Mouse (Mus musculus): ENCODE measurements around the gene Phgr1. TPM values are rescaled to one million over a fixed set of nuclear protein-coding genes. Genes with fewer than 3 reads are reported as not detected.

The Phgr1 gene
- polyA plus RNA-seq, 1 experiment from 2014 or later = not detected

- no peaks in the 10 kb centered on the region for H3K9me3 ChIP-seq (replicated peaks)
- H3K4me3 ChIP-seq (replicated peaks) = no peak overlapping the region
- no peak for ATAC-seq (replicated peaks; ENCODE audit: low FRiP score)
- H3K4me1 ChIP-seq = peaks cover 11% of the 10 kb centered on the region
- no peak overlapping the region for H3K4me2 ChIP-seq
- 60% methylated on average over 3 of the region's 3 CpGs for WGBS
- no peak overlapping the region for H3K27ac ChIP-seq
- H3K27me3 ChIP-seq = peaks cover 60% of the 10 kb centered on the region
- no peak overlapping the region for H3K9ac ChIP-seq
- no peaks in the 10 kb centered on the region for H3K36me3 ChIP-seq
Observed at GRCm38 (mm10) chr2:118740341-118740740, 32.2 kb upstream of the Phgr1 start.

- Histone ChIP-seq H3K36me3 (no peaks in the 10 kb centered on the region), H3K4me3 (replicated peaks) (no peak overlapping the region), H3K9me3 (replicated peaks) (no peaks in the 10 kb centered on the region), H3K4me1 (peaks cover 12% of the 10 kb centered on the region), H3K4me2 (no peak overlapping the region), H3K27me3 (peaks cover 52% of the 10 kb centered on the region), H3K9ac (no peak overlapping the region), H3K27ac (no peak overlapping the region)
- 61% methylated on average over 9 of the region's 9 CpGs for WGBS
- ATAC-seq (replicated peaks; ENCODE audit: low FRiP score) = no peak
Observed at GRCm38 (mm10) chr2:118741183-118741582, 31.4 kb upstream of the Phgr1 start.

- no peak for ATAC-seq (replicated peaks; ENCODE audit: low FRiP score)
- Histone ChIP-seq H3K4me2 (no peak overlapping the region), H3K9ac (no peak overlapping the region), H3K27ac (no peak overlapping the region), H3K9me3 (replicated peaks) (no peaks in the 10 kb centered on the region), H3K27me3 (peaks cover 49% of the 10 kb centered on the region), H3K36me3 (no peaks in the 10 kb centered on the region), H3K4me1 (peaks cover 30% of the 10 kb centered on the region), H3K4me3 (replicated peaks) (no peak overlapping the region)
- WGBS = 27% methylated on average over 8 of the region's 8 CpGs
Observed at GRCm38 (mm10) chr2:118743261-118743943, 29.2 kb upstream of the Phgr1 start.

- Histone ChIP-seq H3K4me1 (peaks cover 34% of the 10 kb centered on the region), H3K27ac (no peak overlapping the region), H3K9ac (no peak overlapping the region), H3K9me3 (replicated peaks) (no peaks in the 10 kb centered on the region), H3K27me3 (peaks cover 54% of the 10 kb centered on the region), H3K4me3 (replicated peaks) (peak overlapping the region; percentile 91; the same call in 1 of the 2 replicates), H3K36me3 (peaks cover 10% of the 10 kb centered on the region; the same call in 1 of the 2 replicates), H3K4me2 (peak overlapping the region; percentile 99)
- WGBS = 7% methylated on average over 7 of the region's 7 CpGs
- ATAC-seq (replicated peaks; ENCODE audit: low FRiP score) = no peak
Observed at GRCm38 (mm10) chr2:118744621-118745020, 27.9 kb upstream of the Phgr1 start.

GRCm38 (mm10) chr2:118745232-118745884 is 27.2 kb upstream of the Phgr1 start, which contains the start of gene Inafm2:
Gene Inafm2, plus strand, starts transcription at chr2:118745758.
- H3K9me3 ChIP-seq (replicated peaks) = no peaks in the 10 kb centered on the region
- peaks cover 34% of the 10 kb centered on the region for H3K4me1 ChIP-seq
- peaks cover 51% of the 10 kb centered on the region for H3K27me3 ChIP-seq
- H3K36me3 ChIP-seq = peaks cover 15% of the 10 kb centered on the region; the same call in 1 of the 2 replicates
- peak within 1 kb of the TSS; percentile 91 for H3K4me3 ChIP-seq (replicated peaks)
- WGBS = under 1% methylated on average over 53 of the region's 57 CpGs
- peak within 1 kb of the TSS; percentile 99 for H3K4me2 ChIP-seq
- no peak within 1 kb of the TSS for H3K27ac ChIP-seq
- ATAC-seq (replicated peaks; ENCODE audit: low FRiP score) = peak; percentile 91
- peak within 1 kb of the TSS; percentile 77 for H3K9ac ChIP-seq

GRCm38 (mm10) chr2:118745915-118746901 is 26.4 kb upstream of the Phgr1 start:
- under 1% methylated on average over 94 of the region's 113 CpGs for WGBS
- peaks cover 34% of the 10 kb centered on the region for H3K4me1 ChIP-seq
- H3K4me3 ChIP-seq (replicated peaks) = peak overlapping the region; percentile 91
- H3K4me2 ChIP-seq = peak overlapping the region; percentile 99
- H3K27ac ChIP-seq = no peak overlapping the region
- peaks cover 45% of the 10 kb centered on the region for H3K27me3 ChIP-seq
- H3K36me3 ChIP-seq = peaks cover 17% of the 10 kb centered on the region; the same call in 1 of the 2 replicates
- no peaks in the 10 kb centered on the region for H3K9me3 ChIP-seq (replicated peaks)
- ATAC-seq (replicated peaks; ENCODE audit: low FRiP score) = peak; percentile 67
- H3K9ac ChIP-seq = peak overlapping the region; percentile 77

GRCm38 (mm10) chr2:118747301-118747960 is 25.1 kb upstream of the Phgr1 start:
- peaks cover 41% of the 10 kb centered on the region for H3K4me1 ChIP-seq
- H3K9me3 ChIP-seq (replicated peaks) = no peaks in the 10 kb centered on the region
- H3K27me3 ChIP-seq = peaks cover 36% of the 10 kb centered on the region
- no peak for ATAC-seq (replicated peaks; ENCODE audit: low FRiP score)
- H3K4me2 ChIP-seq = peak overlapping the region; percentile 99
- H3K36me3 ChIP-seq = peaks cover 17% of the 10 kb centered on the region; the same call in 1 of the 2 replicates
- H3K9ac ChIP-seq = no peak overlapping the region
- H3K4me3 ChIP-seq (replicated peaks) = peak overlapping the region; percentile 91
- 33% methylated on average over 10 of the region's 10 CpGs for WGBS
- H3K27ac ChIP-seq = no peak overlapping the region

- 67% methylated on average over 10 of the region's 10 CpGs for WGBS
- Histone ChIP-seq H3K4me2 (no peak overlapping the region), H3K4me3 (replicated peaks) (no peak overlapping the region), H3K4me1 (peaks cover 41% of the 10 kb centered on the region), H3K9ac (no peak overlapping the region), H3K27me3 (peaks cover 17% of the 10 kb centered on the region), H3K9me3 (replicated peaks) (no peaks in the 10 kb centered on the region), H3K36me3 (peaks cover 17% of the 10 kb centered on the region; the same call in 1 of the 2 replicates), H3K27ac (no peak overlapping the region)
- ATAC-seq (replicated peaks; ENCODE audit: low FRiP score) = no peak
Observed at GRCm38 (mm10) chr2:118749341-118749884, 23.2 kb upstream of the Phgr1 start.

- H3K4me3 ChIP-seq (replicated peaks) = no peak overlapping the region
- 77% methylated on average over 8 of the region's 8 CpGs for WGBS
- peaks cover 17% of the 10 kb centered on the region; the same call in 1 of the 2 replicates for H3K36me3 ChIP-seq
- no peak overlapping the region for H3K4me2 ChIP-seq
- H3K9ac ChIP-seq = no peak overlapping the region
- peaks cover 9% of the 10 kb centered on the region; the same call in 1 of the 2 replicates for H3K27me3 ChIP-seq
- peaks cover 31% of the 10 kb centered on the region for H3K4me1 ChIP-seq
- H3K27ac ChIP-seq = no peak overlapping the region
- no peaks in the 10 kb centered on the region for H3K9me3 ChIP-seq (replicated peaks)
- ATAC-seq (replicated peaks; ENCODE audit: low FRiP score) = no peak
Observed at GRCm38 (mm10) chr2:118750476-118750875, 22.1 kb upstream of the Phgr1 start.

- no peak overlapping the region for H3K9ac ChIP-seq
- no peak overlapping the region for H3K4me2 ChIP-seq
- no peak for ATAC-seq (replicated peaks; ENCODE audit: low FRiP score)
- WGBS = 62% methylated on average over 16 of the region's 16 CpGs
- H3K4me1 ChIP-seq = peaks cover 21% of the 10 kb centered on the region
- no peak overlapping the region for H3K4me3 ChIP-seq (replicated peaks)
- no peaks in the 10 kb centered on the region for H3K9me3 ChIP-seq (replicated peaks)
- peaks cover 17% of the 10 kb centered on the region; the same call in 1 of the 2 replicates for H3K36me3 ChIP-seq
- H3K27me3 ChIP-seq = peaks cover 9% of the 10 kb centered on the region; the same call in 1 of the 2 replicates
- 0 out of 2 replicates have a peak overlapping the region, but pooled peaks have one; percentile 24 for H3K27ac ChIP-seq
Observed at GRCm38 (mm10) chr2:118751896-118752791, 20.4 kb upstream of the Phgr1 start.

All from kidney, embryonic 15.5 days (tissue).